Mouse (Mus musculus) small intestine, adult 2 months (tissue): ENCODE measurements around the gene Pml. TPM values are rescaled to one million over a fixed set of nuclear protein-coding genes. Genes with fewer than 3 reads are reported as not detected.

ENCODE experiments used
- H3K27ac ChIP-seq: fragments of 200-500 bp; 2 replicates; pipeline ENCODE4 v1.5.1; 2012; ENCODE audit warnings: low read depth, low read length, control low read depth, inconsistent platforms; ENCODE audit not compliant: insufficient read depth
- H3K27me3 ChIP-seq: fragments of 200-500 bp; 2 replicates; pipeline ENCODE4 v1.6.1; 2012; ENCODE audit warnings: mild to moderate bottlenecking, moderate library complexity, low read length, inconsistent platforms; ENCODE audit not compliant: control insufficient read depth, insufficient read depth
- H3K36me3 ChIP-seq: fragments of 200-500 bp; 2 replicates; pipeline ENCODE4 v1.6.1; 2012; ENCODE audit warnings: mild to moderate bottlenecking, low read length, control low read depth, inconsistent platforms; ENCODE audit not compliant: control insufficient read depth, insufficient read depth
- H3K4me1 ChIP-seq: fragments of 200-500 bp; 2 replicates; pipeline ENCODE4 v1.6.1; 2012; ENCODE audit warnings: low read length, inconsistent platforms, mixed read lengths; ENCODE audit not compliant: control insufficient read depth, insufficient read depth, insufficient read length
- H3K4me3 ChIP-seq: fragments of 200-500 bp; 2 replicates; pipeline ENCODE4 v1.5.1; 2012; ENCODE audit warnings: low read depth, mild to moderate bottlenecking, control low read depth, inconsistent platforms, low read length, moderate library complexity
- CTCF ChIP-seq: fragments of 200-500 bp; IDR thresholded peaks from 2 replicates; pipeline ENCODE4 v1.5.1; 2012; ENCODE audit warnings: low read depth, mild to moderate bottlenecking, control low read depth, inconsistent platforms, low read length, moderate library complexity, mixed read lengths; ENCODE audit not compliant: insufficient replicate concordance, insufficient read length; ENCODE audit errors: extremely low read depth
- POLR2A ChIP-seq: fragments of 200-500 bp; IDR thresholded peaks from 2 replicates; pipeline ENCODE4 v1.6.1; 2012; ENCODE audit warnings: low read depth, mild to moderate bottlenecking, control low read depth, inconsistent platforms, low read length, moderate library complexity
- WGBS: fragments of 180-500 bp; shearing (Covaris S2); methylation state at CpG from one replicate; pipeline ENCODE4 v1.1.7; 2018; 5-methylcytosine and 5-hydroxymethylcytosine counted together
- polyA plus RNA-seq: library from polyadenylated mRNA; depleted of rRNA; stranded (reverse); fragments of >200 nt; gene quantifications from 2 replicates; pipeline ENCODE4 v1.2.3, GENCODE M21; 2012

The Pml gene
- polyA plus RNA-seq, 1 experiment = 45.0 TPM

DNA sequence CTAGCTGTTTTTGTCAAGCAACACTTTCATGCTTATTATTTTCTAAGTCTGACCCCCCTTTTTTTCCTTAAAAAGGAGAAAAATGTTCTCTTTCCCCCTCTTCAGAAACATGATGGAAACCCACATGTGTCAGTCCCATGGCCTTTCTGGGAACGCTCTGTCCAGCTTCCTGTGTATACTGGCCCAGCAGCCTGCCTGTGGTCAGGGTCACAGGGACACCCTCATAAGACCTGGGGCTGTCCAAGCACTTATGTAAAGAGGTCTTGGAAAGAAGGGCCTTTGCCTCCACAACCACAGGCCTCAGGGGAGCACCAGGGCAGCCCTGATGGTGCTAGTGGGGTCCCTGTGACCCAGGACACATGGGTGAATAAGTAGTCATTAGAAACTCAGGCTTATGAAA, 39.5 kb upstream of the Pml start:
- Histone ChIP-seq H3K27ac (no peak overlapping the region), H3K4me3 (no peak overlapping the region), H3K4me1 (no peaks in the 10 kb centered on the region; the same call in 1 of the 2 replicates), H3K27me3 (no peaks in the 10 kb centered on the region), H3K36me3 (no peaks in the 10 kb centered on the region)
- WGBS = 81% methylated on average over 1 of the region's 1 CpGs
- TF ChIP-seq POLR2A (no peak), CTCF (no peak)

DNA sequence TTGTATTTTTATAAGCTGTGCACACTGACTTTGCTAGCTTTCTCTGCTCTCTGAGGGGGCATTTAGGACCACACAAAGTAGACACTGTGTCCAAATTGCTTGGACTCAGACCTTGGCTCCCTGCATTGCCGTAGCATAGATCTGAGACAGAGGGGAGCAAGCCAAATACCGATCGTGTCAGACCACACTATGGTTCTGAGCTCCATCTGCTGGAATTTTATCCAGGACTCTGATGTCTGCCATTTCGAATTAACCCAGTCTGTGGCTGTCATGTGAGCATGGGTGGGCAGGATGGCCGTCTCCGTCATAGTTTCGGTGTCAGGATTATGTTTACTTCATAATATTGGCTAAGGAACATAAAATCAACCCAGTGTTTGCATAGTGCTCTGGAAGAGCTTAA, 33.8 kb upstream of the Pml start:
- Histone ChIP-seq H3K27ac (no peak overlapping the region), H3K4me3 (no peak overlapping the region), H3K4me1 (peaks cover 8% of the 10 kb centered on the region; the same call in 1 of the 2 replicates), H3K27me3 (no peaks in the 10 kb centered on the region), H3K36me3 (no peaks in the 10 kb centered on the region)
- TF ChIP-seq POLR2A = no peak
- TF ChIP-seq CTCF = no peak
- 43% methylated on average over 7 of the region's 7 CpGs for WGBS

DNA sequence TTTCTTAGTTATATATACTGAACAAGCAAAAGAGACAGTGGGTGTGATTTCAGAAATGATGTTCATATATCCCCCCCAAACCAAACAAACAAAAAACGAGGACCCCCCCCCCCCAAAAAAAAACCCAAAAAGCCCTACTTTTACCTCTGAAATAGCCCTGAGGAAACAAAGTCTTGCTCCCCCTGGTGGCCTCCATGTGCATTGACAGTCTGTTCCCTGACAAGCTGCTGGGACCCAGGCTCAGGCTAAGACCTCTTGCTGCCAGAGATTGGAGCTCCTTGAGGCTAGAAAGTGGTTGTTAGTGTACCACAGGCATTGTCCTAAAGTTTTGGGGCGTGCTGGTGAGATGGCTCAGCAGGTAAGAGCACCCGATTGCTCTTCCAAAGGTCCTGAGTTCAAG, 32.0 kb upstream of the Pml start:
- Histone ChIP-seq H3K27me3 (no peaks in the 10 kb centered on the region), H3K27ac (no peak overlapping the region), H3K4me3 (no peak overlapping the region), H3K4me1 (peaks cover 8% of the 10 kb centered on the region; the same call in 1 of the 2 replicates), H3K36me3 (no peaks in the 10 kb centered on the region)
- WGBS = 46% methylated on average over 3 of the region's 3 CpGs
- no peak for TF ChIP-seq POLR2A
- peak; percentile 55; the same call in 1 of the 2 replicates for TF ChIP-seq CTCF

DNA sequence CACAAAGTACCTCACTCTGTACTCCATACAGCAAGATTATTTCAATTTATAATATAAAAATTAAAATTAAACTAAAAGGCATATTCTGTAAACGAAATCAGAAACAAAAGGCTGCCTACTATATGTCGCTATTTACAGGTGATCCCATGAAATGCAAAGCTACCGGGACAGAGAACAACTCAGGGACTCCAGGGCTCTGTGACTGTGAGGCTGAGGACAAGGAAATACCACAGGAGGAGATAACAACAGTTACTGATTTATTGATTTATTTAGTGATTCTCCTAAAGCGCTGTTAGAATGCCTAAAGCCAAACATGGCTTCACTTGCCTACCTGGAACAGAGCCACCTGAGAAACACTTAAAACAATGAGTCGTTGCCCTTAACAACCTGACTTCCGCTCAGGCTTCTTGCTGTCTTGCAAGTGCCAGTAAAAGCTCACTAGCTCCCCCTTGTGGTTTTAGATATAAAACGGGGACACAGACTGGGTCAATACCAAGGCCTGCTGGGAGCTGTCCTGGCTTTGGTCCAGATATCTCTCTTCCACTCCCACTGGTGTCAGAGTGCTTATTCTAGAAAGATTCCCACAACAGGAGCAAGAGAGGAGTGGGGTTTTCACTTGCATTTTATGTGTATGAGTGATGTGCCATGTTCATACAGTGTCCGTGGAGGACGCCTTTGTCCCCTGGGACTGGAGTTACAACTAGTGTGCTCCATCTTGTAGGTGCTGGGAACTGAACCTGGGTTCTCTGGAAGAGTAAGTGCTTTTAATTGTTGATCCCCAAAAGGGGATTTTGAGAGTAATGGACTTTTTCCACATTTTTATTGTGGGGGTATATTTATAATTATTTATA, 30.9 kb upstream of the Pml start:
- Histone ChIP-seq H3K36me3 (no peaks in the 10 kb centered on the region), H3K27me3 (no peaks in the 10 kb centered on the region), H3K4me1 (peaks cover 12% of the 10 kb centered on the region; the same call in 1 of the 2 replicates), H3K4me3 (no peak overlapping the region), H3K27ac (0 out of 2 replicates have a peak overlapping the region, but pooled peaks have one; percentile 25)
- WGBS = 29% methylated on average over 9 of the region's 9 CpGs
- TF ChIP-seq POLR2A (no peak), CTCF (peak; percentile 77; the same call in 1 of the 2 replicates)

DNA sequence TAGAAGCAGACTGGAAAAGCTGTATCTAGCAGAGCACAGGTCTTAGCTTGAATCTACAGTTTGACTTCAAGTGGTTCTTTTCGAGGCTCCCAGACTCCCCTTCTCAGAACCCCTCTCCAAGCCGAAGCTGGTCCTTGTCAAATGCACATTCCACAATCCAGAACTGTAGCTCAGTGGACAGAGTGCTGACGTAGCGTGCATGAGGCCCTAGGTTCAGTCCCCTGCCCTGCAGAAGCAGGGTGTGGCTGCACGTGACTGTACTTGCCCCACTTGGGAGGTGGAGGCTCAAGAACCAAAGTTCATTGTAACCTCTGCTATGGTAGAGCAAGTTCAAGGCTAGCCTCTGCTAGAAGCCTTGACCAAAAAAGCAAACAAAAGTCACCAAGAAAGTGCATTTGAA, 30.2 kb upstream of the Pml start:
- no peak for TF ChIP-seq POLR2A
- TF ChIP-seq CTCF = no peak
- Histone ChIP-seq H3K36me3 (no peaks in the 10 kb centered on the region), H3K27ac (peak overlapping the region; percentile 63; the same call in 1 of the 2 replicates), H3K4me3 (no peak overlapping the region), H3K27me3 (no peaks in the 10 kb centered on the region), H3K4me1 (peaks cover 14% of the 10 kb centered on the region; the same call in 1 of the 2 replicates)
- 45% methylated on average over 5 of the region's 5 CpGs for WGBS

DNA sequence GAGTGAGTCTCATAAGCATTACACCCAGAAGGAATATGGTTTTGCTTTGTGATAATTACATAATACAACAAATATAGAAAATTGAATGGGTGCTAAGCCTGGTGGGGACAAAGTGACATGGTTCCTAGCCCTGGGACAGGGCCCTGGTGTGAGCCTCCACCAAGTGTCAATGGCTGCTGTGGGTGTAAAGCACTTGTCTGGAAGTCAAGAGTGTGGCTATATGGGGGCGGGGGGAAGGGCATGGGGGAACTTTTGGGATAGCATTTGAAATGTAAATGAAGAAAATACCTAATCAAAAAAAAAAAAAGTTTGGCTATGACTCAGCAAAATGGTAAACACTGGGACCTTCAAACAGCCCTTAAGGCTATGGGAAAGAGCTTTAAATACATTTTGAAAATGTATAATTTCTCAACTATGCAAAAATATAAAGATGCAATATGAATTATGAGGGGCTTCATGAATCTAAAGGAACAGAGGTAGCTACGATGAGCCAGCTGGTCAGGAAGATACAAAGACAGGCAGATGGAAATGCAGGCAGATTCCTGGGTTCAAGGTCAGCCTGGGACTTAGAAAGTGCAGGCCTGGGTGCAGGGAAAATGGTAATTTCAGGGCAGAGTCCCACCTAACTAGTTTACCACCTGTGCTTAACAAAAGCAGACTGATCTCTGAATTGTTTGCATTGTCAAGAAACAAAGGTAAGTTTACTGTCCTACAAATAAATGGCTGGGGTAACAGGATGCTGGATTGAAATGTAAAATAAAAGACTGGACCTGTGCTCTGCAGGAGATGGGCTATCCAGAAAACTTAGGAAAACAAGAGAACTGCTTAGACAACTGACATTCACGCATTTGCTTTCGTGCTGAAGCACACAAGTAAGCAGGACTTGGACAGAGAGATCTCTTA, 29.5 kb upstream of the Pml start:
- H3K4me1 ChIP-seq = peaks cover 14% of the 10 kb centered on the region; the same call in 1 of the 2 replicates
- no peaks in the 10 kb centered on the region for H3K36me3 ChIP-seq
- WGBS = 87% methylated on average over 4 of the region's 4 CpGs
- H3K27me3 ChIP-seq = no peaks in the 10 kb centered on the region
- no peak overlapping the region for H3K4me3 ChIP-seq
- peak overlapping the region; percentile 63; the same call in 1 of the 2 replicates for H3K27ac ChIP-seq
- TF ChIP-seq POLR2A = no peak
- TF ChIP-seq CTCF = no peak

DNA sequence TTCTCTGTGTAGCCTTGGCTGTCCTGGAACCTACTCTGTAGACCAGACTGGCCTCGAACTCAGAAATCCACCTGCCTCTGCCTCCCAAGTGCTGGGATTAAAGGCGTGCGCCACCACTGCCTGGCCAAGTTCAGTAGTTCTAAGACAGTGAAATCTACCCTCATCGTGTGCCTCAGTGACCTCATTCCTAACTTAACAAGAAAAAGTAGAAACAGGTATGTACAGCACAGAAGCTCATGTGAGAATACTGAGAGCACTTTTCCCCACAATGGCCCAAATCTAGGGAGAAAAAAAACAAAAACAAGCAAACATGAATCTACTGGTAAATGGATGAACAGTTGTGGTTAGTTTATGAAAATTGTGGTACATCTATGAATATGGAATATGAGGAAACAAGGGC, 28.7 kb upstream of the Pml start:
- Histone ChIP-seq H3K36me3 (no peaks in the 10 kb centered on the region), H3K4me1 (peaks cover 14% of the 10 kb centered on the region; the same call in 1 of the 2 replicates), H3K4me3 (no peak overlapping the region), H3K27me3 (no peaks in the 10 kb centered on the region), H3K27ac (no peak overlapping the region)
- 87% methylated on average over 4 of the region's 4 CpGs for WGBS
- no peak for TF ChIP-seq CTCF
- no peak for TF ChIP-seq POLR2A
